Mouse (Mus musculus) forebrain, postnatal 0 days (tissue): Measurements from ENCODE around the gene Blvra. TPM values are rescaled to one million over a fixed set of nuclear protein-coding genes. Genes with fewer than 3 reads are reported as not detected.
"Not testable (repeated sequence)": the region's sequence is repeated elsewhere in the genome, so short reads cannot be mapped to it uniquely, and the experiment has no call there.

Source experiments
- ATAC-seq: fragments of 200-750 bp; cut with Nextera tagmentation; 2 replicates; pipeline ENCODE4 v1.8.0; 2017; ENCODE audit warnings: mild to moderate bottlenecking, moderate library complexity
- DNase-seq: peaks from one replicate; pipeline ENCODE4 v3.0.0-alpha.2; 2015
- H3K27ac ChIP-seq: fragments of 300-500 bp; sonication (generic); 2 replicates; pipeline ENCODE4 v1.5.1; 2014; ENCODE audit warnings: low read depth, mild to moderate bottlenecking, antibody characterized with exemption, low read length, moderate library complexity, mixed read lengths
- H3K27me3 ChIP-seq: fragments of 300-500 bp; sonication (generic); 2 replicates; pipeline ENCODE4 v1.6.1; 2014; ENCODE audit warnings: mild to moderate bottlenecking, low read length, mixed read lengths; ENCODE audit not compliant: insufficient read depth
- H3K36me3 ChIP-seq: fragments of 300-500 bp; sonication (generic); 2 replicates; pipeline ENCODE4 v1.6.1; 2014; ENCODE audit warnings: mild to moderate bottlenecking, moderate library complexity; ENCODE audit not compliant: insufficient read depth
- H3K4me1 ChIP-seq: fragments of 300-500 bp; sonication (generic); 2 replicates; pipeline ENCODE4 v1.6.1; 2014; ENCODE audit warnings: antibody characterized with exemption; ENCODE audit not compliant: insufficient read depth
- H3K4me2 ChIP-seq: fragments of 300-500 bp; sonication (generic); 2 replicates; pipeline ENCODE4 v1.6.1; 2014; ENCODE audit warnings: low read depth, mild to moderate bottlenecking, moderate library complexity
- H3K4me3 ChIP-seq: fragments of 300-500 bp; sonication (generic); 2 replicates; pipeline ENCODE4 v1.5.1; 2014; ENCODE audit warnings: low read depth, low read length, mixed read lengths
- H3K9ac ChIP-seq: fragments of 300-500 bp; sonication (generic); 2 replicates; pipeline ENCODE4 v1.6.1; 2014; ENCODE audit warnings: mild to moderate bottlenecking
- H3K9me3 ChIP-seq: fragments of 300-500 bp; sonication (generic); 2 replicates; pipeline ENCODE4 v1.6.1; 2016; ENCODE audit warnings: low read length
- CTCF ChIP-seq: sonication (generic); IDR thresholded peaks from 2 replicates; pipeline ENCODE4 v1.5.1; 2016; ENCODE audit warnings: antibody characterized with exemption, control low read depth, low read depth
- WGBS: fragments of 180-500 bp; shearing (Covaris S2); extraction: QIAGEN DNeasy Blood & Tissue Kit; methylation state at CpG from one replicate; pipeline ENCODE4 v1.1.7; 2014; 5-methylcytosine and 5-hydroxymethylcytosine counted together
- polyA plus RNA-seq: library from polyadenylated mRNA; unstranded; fragments of >200 nt; fragmentation: Nextera tagmentation; extraction: Ambion mirVana; gene quantifications from 2 replicates; pipeline ENCODE4 v1.2.1, GENCODE M21; 2015
- total RNA-seq: library from RNA; depleted of rRNA; stranded (reverse); fragments of >200 nt; gene quantifications from 2 replicates; pipeline ENCODE4 v1.2.3, GENCODE M21; 2014

Gene Blvra
- total and polyA plus RNA-seq, 2 experiments from 2014 or later = 13.8 to 29.4 TPM

DNA sequence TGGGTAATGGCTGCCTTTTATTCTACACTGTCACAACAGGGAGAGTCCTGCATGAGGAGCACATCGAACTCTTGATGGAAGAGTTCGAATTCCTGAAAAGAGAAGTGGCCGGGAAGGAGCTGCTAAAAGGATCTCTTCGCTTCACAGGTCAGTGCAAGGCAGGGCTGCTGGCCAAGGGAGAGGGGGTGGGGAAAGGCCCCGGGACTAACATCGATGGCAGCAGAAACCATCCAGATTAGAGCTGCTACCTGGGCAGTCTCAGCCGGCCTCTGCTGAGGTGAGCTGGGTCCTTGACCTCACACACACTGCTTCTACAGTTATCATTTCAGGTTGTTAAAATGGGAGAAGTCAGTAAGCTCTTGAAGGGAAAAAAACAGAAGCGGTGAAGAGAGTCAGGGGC lies 21.5 kb downstream of the Blvra start:
- no peak for DNase-seq
- no peaks in the 10 kb centered on the region for H3K4me1 ChIP-seq
- no peak overlapping the region for H3K4me2 ChIP-seq
- no peak overlapping the region for H3K9ac ChIP-seq
- no peaks in the 10 kb centered on the region for H3K9me3 ChIP-seq
- no peak overlapping the region for H3K27ac ChIP-seq
- WGBS = 78% methylated on average over 8 of the region's 8 CpGs
- H3K36me3 ChIP-seq = no peaks in the 10 kb centered on the region
- ATAC-seq = no peak
- H3K27me3 ChIP-seq = no peaks in the 10 kb centered on the region
- TF ChIP-seq CTCF = no peak
- no peak overlapping the region for H3K4me3 ChIP-seq

DNA sequence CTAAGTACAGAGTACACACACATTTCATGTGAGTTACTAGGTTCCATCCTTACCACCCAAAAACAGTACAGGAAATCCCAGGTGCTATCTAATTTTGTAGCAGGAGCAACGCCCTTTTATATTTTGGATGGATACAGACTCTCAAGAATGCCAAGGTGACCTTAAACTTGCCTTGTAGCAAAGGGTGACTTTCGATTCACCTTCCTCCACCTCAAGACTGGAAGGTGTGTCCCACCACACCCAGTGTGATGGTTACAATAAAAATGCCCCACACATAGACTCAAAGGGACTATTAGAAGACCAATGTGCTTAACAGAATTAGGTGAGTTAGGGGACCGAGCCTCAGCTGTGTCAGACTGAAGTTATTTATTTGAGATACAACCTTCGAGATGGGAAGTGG lies 38.5 kb downstream of the Blvra start:
- Histone ChIP-seq H3K4me1 (no peaks in the 10 kb centered on the region), H3K9me3 (no peaks in the 10 kb centered on the region), H3K36me3 (peaks cover 13% of the 10 kb centered on the region), H3K27me3 (no peaks in the 10 kb centered on the region), H3K4me3 (no peak overlapping the region), H3K9ac (no peak overlapping the region), H3K4me2 (no peak overlapping the region), H3K27ac (no peak overlapping the region)
- DNase-seq (no peak), ATAC-seq (no peak)
- WGBS = 96% methylated on average over 4 of the region's 4 CpGs
- TF ChIP-seq CTCF = no peak

DNA sequence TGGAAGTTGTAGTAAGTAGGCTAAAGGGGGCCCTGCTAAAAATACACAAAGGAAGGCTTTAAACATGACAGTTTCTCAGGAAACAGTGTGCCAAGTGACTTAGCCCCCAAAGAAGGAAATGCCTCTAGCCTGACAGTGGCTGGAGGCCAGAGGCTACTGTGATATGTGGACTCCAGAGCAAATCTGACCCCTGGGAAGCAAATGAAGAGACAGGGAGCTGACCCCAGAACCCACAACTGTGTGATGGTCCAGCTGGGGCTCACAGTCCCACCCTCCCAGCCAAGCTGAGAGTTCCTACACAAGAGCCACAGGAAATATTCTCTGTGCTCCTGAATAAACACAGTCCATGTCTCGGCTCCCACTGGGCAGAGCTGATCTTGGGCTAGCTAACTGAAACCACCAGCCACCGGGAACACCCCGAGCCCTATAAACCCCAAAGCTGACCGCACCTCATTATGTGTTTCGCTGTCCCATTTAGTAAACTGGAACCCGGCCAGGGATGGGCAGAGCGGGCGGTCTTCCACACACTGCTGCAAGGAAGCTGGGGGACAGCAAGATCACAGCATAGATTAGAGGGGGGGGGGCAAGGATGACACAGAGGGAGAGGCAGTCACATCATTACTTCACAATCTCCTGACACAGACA lies 51.2 kb downstream of the Blvra start:
- WGBS = 84% methylated on average over 8 of the region's 8 CpGs
- no peak overlapping the region for H3K9ac ChIP-seq
- no peak for TF ChIP-seq CTCF
- ATAC-seq = no peak
- no peak overlapping the region for H3K4me3 ChIP-seq
- no peak overlapping the region for H3K27ac ChIP-seq
- H3K4me1 ChIP-seq = no peaks in the 10 kb centered on the region
- H3K9me3 ChIP-seq = no peaks in the 10 kb centered on the region
- no peak for DNase-seq
- no peak overlapping the region for H3K4me2 ChIP-seq
- H3K36me3 ChIP-seq = peaks cover 7% of the 10 kb centered on the region; the same call in 1 of the 2 replicates
- no peaks in the 10 kb centered on the region for H3K27me3 ChIP-seq

GRCm38 (mm10) chr2:127128926-127129325 lies 58.5 kb downstream of the Blvra start:
- no peak for TF ChIP-seq CTCF
- no peaks in the 10 kb centered on the region for H3K27me3 ChIP-seq
- DNase-seq = no peak
- H3K4me2 ChIP-seq = no peak overlapping the region
- 76% methylated on average over 5 of the region's 5 CpGs for WGBS
- H3K9ac ChIP-seq = no peak overlapping the region
- no peak overlapping the region for H3K4me3 ChIP-seq
- H3K9me3 ChIP-seq = no peaks in the 10 kb centered on the region
- H3K27ac ChIP-seq = no peak overlapping the region
- ATAC-seq = no peak
- no peaks in the 10 kb centered on the region for H3K36me3 ChIP-seq
- H3K4me1 ChIP-seq = peaks cover 5% of the 10 kb centered on the region; the same call in 1 of the 2 replicates

DNA sequence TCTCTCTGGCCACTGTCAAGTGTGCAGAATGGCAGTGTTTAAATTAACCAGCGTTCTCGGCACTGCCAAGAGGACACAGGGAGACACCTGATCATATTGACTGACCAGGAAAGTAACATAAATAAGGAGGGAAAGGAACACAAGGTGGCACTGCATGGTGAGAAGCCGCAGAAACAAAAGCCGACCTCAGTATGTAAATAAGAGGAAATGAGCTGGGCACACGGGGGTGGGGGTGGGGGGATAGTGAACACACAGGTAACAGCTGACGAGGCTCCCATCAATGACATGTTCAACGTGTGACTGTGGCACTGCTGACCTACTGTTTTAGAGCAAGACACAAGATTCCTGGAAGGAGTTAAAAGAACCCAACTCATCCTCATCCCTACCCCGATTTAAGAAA lies 60.9 kb downstream of the Blvra start:
- H3K4me1 ChIP-seq = peaks cover 11% of the 10 kb centered on the region; the same call in 1 of the 2 replicates
- no peak overlapping the region for H3K4me3 ChIP-seq
- no peak overlapping the region for H3K27ac ChIP-seq
- no peak overlapping the region for H3K9ac ChIP-seq
- WGBS = 73% methylated on average over 8 of the region's 8 CpGs
- DNase-seq (no peak), ATAC-seq (no peak)
- H3K36me3 ChIP-seq = no peaks in the 10 kb centered on the region
- no peaks in the 10 kb centered on the region for H3K9me3 ChIP-seq
- no peak overlapping the region for H3K4me2 ChIP-seq
- no peaks in the 10 kb centered on the region for H3K27me3 ChIP-seq
- no peak for TF ChIP-seq CTCF

GRCm38 (mm10) chr2:127133621-127134461 lies 63.4 kb downstream of the Blvra start, which contains the start of gene Ncaph:
Ncaph (minus strand) TSS chr2:127133954.
- peak within 1 kb of the TSS; percentile 71 for H3K4me2 ChIP-seq
- peak; percentile 94 for ATAC-seq
- H3K9ac ChIP-seq = peak within 1 kb of the TSS; percentile 63
- H3K4me1 ChIP-seq = peaks cover 11% of the 10 kb centered on the region; the same call in 1 of the 2 replicates
- H3K27me3 ChIP-seq = no peaks in the 10 kb centered on the region
- H3K27ac ChIP-seq = peak within 1 kb of the TSS; percentile 70
- H3K4me3 ChIP-seq = peak within 1 kb of the TSS; percentile 85
- no peaks in the 10 kb centered on the region for H3K9me3 ChIP-seq
- peak; percentile 94 for DNase-seq
- TF ChIP-seq CTCF = no peak
- 1% methylated on average over 57 of the region's 57 CpGs for WGBS
- H3K36me3 ChIP-seq = no peaks in the 10 kb centered on the region

DNA sequence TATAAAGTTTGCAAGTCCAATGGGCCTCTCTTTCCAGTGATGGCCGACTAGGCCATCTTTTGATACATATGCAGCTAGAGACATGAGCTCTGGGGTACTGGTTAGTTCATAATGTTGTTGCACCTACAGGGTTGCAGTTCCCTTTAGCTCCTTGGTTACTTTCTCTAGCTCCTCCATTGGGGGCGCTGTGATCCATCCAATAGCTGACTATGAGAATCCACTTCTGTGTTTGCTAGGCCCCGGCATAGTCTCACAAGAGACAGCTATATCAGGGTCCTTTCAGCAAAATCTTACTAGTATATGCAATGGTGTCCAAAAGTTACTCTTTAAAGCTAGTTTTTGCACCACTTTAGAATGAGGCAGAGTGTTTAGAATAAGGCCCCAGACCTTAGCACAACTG lies 64.8 kb downstream of the Blvra start:
- not testable (repeated sequence) for H3K9me3 ChIP-seq, H3K4me3 ChIP-seq, ATAC-seq, H3K27me3 ChIP-seq, H3K27ac ChIP-seq, H3K4me2 ChIP-seq, H3K36me3 ChIP-seq, DNase-seq, H3K9ac ChIP-seq
- H3K4me1 ChIP-seq = peaks cover 11% of the 10 kb centered on the region; the same call in 1 of the 2 replicates
- TF ChIP-seq CTCF = peak; percentile 20; the same call in 1 of the 2 replicates
- 38% methylated on average over 2 of the region's 3 CpGs for WGBS
